Mouse (Mus musculus): ENCODE results near the gene Ttc37. TPM values are rescaled to one million over a fixed set of nuclear protein-coding genes. Genes with fewer than 3 reads are reported as not detected.

The Ttc37 gene
- 55.6 TPM for polyA plus RNA-seq (2014; fragmentation: Illumina TruSeq; extraction: RNeasy Lipid Tissue Mini Kit (QIAGEN cat#74804); ENCODE audit: low read depth, low replicate concordance)

DNA sequence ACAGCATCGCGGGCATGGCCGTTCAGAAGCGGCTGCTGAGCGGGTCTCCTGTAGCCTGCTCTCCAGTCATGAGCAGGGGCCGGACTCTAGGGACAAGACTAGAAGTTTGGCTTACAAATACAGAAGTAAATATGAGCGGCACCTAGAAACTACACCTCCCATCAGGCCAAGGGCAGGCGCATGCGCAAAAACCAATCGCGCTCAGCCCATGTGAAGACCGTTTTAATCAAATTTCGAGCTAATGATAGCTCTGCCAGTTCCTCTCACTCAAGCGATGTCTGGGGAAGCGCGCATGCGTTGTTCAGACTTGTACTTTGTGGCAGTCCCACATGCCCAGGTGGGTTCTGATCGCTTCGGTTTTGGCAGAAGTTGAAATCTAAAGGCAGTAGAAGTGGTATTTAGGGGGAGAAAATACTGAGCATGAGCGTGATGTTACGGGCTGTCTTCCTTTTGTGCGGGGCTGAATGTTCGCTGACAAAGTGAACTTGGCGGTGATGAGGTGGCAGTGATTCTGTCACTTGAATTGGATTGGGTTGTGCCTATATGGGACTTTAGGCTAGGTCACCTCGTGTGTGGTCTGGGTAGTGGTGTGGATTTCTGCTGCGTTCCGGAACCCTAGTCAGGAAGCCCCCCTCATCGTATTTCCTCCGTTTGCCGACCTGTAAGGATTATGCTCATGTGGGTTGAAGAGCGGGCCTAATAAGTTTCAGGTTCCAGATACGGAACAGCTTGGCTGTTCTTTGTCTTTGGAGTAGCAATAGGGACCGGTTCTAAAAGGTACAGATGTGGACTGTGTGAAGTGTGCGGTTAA is at the start of gene Ttc37, which contains the start of gene Arsk:
Ttc37 (plus strand) TSS at position 242 of the 811 bp plus-strand sequence.
Arsk (minus strand) TSS at position 168 of the 811 bp plus-strand sequence.

DNA sequence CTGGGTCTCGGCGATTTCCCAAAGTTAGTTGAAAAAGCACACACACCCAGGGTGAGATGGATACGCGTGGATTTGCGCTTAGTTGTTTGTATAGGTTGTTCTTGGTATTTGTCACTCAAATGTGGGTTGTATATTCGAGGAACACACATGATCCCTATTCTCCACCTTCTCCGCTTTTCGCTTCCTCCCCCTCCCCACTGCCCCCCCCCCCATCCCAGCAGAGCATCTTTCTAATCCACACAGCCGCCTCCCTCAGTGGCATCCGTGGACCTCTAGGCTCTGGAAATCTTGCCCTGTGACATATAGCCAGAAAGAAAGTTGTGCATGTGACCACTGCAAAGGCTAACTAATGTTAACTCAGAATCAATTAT is 41.7 kb upstream of the Ttc37 start, which contains the start of gene Gpr150:
Gpr150 (minus strand) TSS at position 101 of the 371 bp plus-strand sequence.

Other genes with a start within 250 kb of the Ttc37 start
- 18.6 TPM for gene Rhobtb3, start 154.8 kb upstream of the Ttc37 start, polyA plus RNA-seq (2014; fragmentation: Illumina TruSeq; extraction: RNeasy Lipid Tissue Mini Kit (QIAGEN cat#74804); ENCODE audit: low read depth, low replicate concordance)
- gene Spata9, start 131.6 kb upstream of the Ttc37 start, polyA plus RNA-seq (2014; fragmentation: Illumina TruSeq; extraction: RNeasy Lipid Tissue Mini Kit (QIAGEN cat#74804); ENCODE audit: low read depth, low replicate concordance): not detected
- 157 TPM for gene Rfesd, start 80.0 kb upstream of the Ttc37 start, polyA plus RNA-seq (2014; fragmentation: Illumina TruSeq; extraction: RNeasy Lipid Tissue Mini Kit (QIAGEN cat#74804); ENCODE audit: low read depth, low replicate concordance)
- gene Gpr150, start 41.7 kb upstream of the Ttc37 start, polyA plus RNA-seq (2014; fragmentation: Illumina TruSeq; extraction: RNeasy Lipid Tissue Mini Kit (QIAGEN cat#74804); ENCODE audit: low read depth, low replicate concordance): not detected
- gene Arsk, start 74 bp upstream of the Ttc37 start, polyA plus RNA-seq (2014; fragmentation: Illumina TruSeq; extraction: RNeasy Lipid Tissue Mini Kit (QIAGEN cat#74804); ENCODE audit: low read depth, low replicate concordance): 39.1 TPM
- gene Fam81b, start 206.3 kb downstream of the Ttc37 start, polyA plus RNA-seq (2014; fragmentation: Illumina TruSeq; extraction: RNeasy Lipid Tissue Mini Kit (QIAGEN cat#74804); ENCODE audit: low read depth, low replicate concordance): not detected

All from adrenal gland, adult 10 weeks (tissue).